Mouse (Mus musculus): ENCODE results near the gene Garem2.
A peak's percentile ranks its signal among the peaks of the same experiment; 100 is the strongest.
"Not testable (repeated sequence)": the region's sequence is repeated elsewhere in the genome, so short reads cannot be mapped to it uniquely, and the experiment has no call there.

The Garem2 gene

DNA sequence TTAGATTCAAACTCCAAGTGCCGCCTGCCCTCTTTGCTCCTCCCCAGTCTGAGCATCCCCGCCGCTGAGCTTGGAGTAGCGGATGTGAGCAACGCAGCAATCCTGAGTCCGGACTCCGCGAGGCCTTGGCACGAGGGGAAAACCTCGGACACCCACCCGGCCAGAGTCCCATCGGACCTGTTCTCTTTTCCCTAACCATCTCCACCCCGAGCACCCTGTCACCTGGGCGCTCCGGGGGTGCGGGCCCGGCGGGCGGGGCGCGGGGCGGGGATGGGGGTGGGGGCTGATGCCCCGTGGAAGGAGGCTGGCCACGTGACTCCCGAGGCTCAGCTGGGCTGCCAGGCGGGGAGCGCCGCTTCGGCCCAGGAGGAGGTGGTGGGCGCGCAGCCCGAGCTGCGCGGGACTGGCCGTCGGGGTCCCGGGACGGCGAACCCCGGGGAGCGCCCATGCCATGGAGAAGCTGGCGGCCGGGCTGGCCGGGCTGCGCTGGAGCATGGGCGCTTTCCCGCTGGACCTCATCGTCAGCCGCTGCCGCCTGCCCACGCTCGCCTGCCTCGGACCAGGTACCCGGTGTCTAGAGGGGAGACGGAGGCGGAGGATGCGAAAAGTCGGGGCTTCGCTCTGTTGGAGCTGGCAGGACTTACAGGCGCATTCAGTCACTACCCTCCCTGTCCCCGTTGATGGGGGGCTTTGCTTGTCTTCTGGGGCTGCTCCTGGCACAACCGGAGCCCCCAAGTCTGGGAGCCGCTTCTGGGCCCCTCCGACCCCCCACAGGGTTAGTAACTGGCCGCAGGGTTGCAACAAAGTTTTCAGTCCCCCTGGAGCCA is at the start of gene Garem2:
TSS of gene Garem2 (plus strand) at position 321 of the 827 bp plus-strand sequence.
- peak; percentile 17 for DNase-seq (ENCODE audit: low read depth)

DNA sequence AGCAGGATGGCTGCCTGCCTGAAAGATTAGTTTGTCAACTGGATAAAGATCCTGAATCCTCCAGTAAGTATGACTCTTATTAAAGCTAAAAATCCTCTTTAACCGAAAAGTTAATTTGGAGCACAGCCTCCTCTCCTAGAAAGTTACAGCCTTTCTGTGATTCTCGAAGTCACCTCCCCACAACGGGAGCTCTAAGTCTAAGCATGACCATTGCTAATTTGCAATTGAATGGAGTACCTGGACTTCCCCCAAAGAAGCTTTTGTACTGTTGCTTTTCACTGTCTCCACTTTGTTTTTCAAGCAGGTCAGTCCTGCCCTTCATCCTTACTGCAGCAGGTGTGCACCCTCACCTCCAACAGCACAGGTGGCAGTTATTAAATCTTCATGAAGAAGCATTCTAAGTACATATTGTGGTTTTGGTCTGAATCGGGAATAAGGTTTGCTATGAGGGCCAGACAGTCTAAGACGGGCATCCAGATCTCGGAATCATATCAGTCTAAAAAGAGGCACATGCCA is 46.7 kb upstream of the Garem2 start:
- no peak for DNase-seq (ENCODE audit: low read depth)

DNA sequence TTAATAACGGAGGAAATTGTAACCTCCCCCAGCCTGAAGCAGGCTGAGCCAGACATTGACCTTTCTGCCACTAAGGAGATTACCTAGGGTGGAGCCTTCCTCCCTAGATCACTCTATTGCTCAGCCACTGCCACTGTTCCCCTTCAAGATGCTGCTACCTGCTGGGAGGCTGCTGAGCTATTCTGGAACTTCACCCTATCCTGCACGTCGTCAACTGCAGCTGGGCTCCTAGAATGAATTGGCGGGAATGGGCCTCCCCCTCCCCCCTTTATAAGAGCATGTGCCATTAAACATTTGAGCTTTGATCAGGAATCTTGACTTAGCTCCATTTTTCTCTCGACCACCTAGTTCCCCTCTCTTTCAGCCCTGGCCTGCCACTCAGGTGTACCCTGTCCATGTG is 45.4 kb upstream of the Garem2 start:
- DNase-seq (ENCODE audit: low read depth): not testable (repeated sequence)

GRCm38 (mm10) chr5:30067726-30068125 is 37.2 kb upstream of the Garem2 start:
- DNase-seq (ENCODE audit: low read depth): no peak

- DNase-seq (ENCODE audit: low read depth): no peak
Observed at GRCm38 (mm10) chr5:30071677-30072076, 33.3 kb upstream of the Garem2 start.

DNA sequence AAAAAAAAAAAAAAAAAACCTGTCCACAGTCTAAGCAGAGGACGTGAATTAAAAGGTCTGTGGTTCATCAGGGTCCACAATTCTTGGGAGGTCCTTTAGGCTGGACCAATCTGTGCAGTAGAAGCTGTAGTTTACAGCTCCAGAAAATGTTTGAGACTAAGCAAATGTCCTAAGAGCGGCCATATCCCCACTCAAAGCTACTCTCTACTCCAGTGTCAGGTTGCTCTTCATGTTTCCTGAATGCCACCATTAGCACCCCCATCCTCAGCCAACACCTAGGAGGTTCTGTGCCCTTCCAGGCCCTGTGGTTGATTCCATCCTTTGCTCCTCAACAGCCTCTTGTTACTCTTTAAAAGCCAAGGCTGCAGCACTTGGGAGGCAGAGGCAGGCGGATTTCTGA is 32.6 kb upstream of the Garem2 start:
- no peak for DNase-seq (ENCODE audit: low read depth)

- peak; percentile 50 for DNase-seq (ENCODE audit: low read depth)
Observed at GRCm38 (mm10) chr5:30072825-30073821, 31.8 kb upstream of the Garem2 start, which contains the start of gene Tyms. Gene Tyms (minus strand): TSS chr5:30073617.

DNA sequence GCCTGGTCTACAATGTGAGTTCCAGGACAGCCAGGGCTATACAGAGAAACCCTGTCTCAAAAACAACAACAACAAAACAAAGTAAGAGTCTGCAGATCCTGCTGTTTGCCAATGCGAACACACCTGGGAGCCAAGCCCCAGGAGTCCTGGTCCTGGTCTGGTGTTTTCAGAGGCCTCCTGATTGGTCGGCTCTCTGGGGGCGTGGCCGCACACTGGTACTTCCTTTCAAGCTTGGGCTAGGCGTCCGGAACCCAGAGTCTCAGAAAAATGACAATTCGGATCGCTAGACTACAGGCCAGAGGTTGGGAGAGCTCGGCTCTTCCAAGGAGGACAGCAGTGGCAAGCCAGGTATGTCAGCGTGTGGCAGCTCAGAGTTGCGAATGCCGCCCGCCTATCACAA is 12.3 kb upstream of the Garem2 start:
- no peak for DNase-seq (ENCODE audit: low read depth)

- no peak for DNase-seq (ENCODE audit: low read depth)
Observed at GRCm38 (mm10) chr5:30094399-30094798, 10.6 kb upstream of the Garem2 start.

DNA sequence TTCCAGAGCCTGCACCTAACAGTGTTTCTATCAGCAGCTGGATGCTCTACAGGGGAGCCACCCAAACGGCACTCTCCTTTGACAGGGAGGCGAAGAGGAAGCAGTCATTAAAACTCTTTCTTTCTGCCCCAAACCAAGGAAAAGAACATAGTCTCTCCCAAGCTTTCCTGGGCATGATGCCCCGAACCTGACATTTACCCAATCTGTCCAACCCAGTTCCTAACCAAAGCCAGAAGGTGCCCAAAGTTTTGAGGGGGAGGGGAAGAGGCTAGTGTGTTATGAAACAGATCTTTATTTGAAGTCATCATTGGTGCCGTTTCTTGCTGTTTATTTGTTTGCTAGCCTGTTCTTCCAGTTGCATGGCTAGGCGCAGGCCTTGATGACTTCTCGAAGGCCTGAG is 9.2 kb upstream of the Garem2 start:
- no peak for DNase-seq (ENCODE audit: low read depth)

GRCm38 (mm10) chr5:30098260-30098659 is 6.7 kb upstream of the Garem2 start:
- no peak for DNase-seq (ENCODE audit: low read depth)

- DNase-seq (ENCODE audit: low read depth): no peak
Observed at GRCm38 (mm10) chr5:30103340-30103739, 1.6 kb upstream of the Garem2 start.

DNA sequence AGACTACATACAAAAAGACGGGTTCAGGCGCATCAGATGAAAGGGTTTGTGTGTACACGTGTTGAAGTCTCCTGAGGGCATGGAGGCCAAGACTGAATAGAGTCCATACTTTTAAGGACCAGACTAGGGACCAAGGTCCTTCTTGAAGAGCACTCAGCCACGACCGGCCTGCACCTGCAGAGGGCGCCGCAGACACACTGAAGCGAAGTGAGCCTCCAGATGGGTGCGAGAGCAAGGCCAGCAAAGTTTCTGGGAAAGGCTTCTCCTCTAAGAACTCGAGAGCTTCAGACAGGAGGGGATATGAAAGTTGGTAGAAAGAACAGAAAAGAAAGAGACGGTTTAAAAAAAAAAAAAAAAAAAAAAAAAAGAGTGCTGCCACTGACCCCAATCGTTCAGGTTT is 622 bp upstream of the Garem2 start:
- DNase-seq (ENCODE audit: low read depth): peak; percentile 20

GRCm38 (mm10) chr5:30105668-30106300 is 823 bp downstream of the Garem2 start, which contains the start of gene 3110082J24Rik:
Gene 3110082J24Rik (minus strand): TSS chr5:30106086.
- DNase-seq (ENCODE audit: low read depth): no peak

GRCm38 (mm10) chr5:30106756-30107155 is 1.8 kb downstream of the Garem2 start:
- no peak for DNase-seq (ENCODE audit: low read depth)

- DNase-seq (ENCODE audit: low read depth): no peak
Observed at GRCm38 (mm10) chr5:30107186-30107585, 2.2 kb downstream of the Garem2 start.

DNA sequence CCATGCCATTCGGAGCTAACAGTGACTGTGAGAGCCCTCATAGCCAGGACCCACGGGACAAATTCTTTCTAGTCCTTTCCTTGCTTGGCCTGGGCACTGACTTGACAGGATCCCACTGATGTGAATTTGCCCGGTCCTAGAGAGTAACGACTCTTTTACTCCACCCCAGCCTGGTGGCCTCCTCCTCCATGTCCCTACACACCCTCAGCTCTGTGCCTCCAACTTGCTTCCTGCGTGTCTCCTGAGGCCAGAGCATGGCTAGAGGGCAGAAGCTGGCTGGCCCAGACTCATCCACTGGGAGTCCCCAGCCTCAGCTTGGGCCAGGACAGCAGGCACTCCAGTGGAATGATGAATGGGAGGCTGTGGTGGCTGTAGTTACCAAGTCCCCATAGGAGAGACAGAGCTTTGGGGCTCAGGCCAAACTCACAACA is 2.7 kb downstream of the Garem2 start:
- no peak for DNase-seq (ENCODE audit: low read depth)

- no peak for DNase-seq (ENCODE audit: low read depth)
Observed at GRCm38 (mm10) chr5:30108233-30108632, 3.3 kb downstream of the Garem2 start.

GRCm38 (mm10) chr5:30109899-30110298 is 4.9 kb downstream of the Garem2 start:
- no peak for DNase-seq (ENCODE audit: low read depth)

- DNase-seq (ENCODE audit: low read depth): no peak
Observed at GRCm38 (mm10) chr5:30110371-30111060, 5.6 kb downstream of the Garem2 start.

DNA sequence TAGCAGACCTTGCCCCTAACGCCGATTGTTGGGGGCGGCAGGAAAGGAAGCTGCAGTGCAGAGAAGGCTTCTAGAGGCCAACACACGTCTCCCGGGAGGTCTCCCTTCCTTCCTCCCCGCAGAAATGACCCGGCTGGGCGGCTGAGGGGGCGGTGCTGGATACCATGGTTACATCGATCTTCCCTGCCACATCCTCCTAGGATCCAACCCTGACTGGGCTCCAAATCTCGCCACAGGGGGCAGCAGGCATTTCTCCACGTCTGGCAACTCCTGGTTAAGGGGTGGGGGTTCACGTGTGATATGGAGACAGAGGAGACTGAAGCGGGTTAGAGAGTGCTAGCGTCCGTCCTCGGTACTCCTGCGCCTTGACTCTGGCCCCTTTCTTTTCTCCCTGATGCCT is 6.2 kb downstream of the Garem2 start:
- DNase-seq (ENCODE audit: low read depth): no peak
